Mouse (Mus musculus): ENCODE data around the gene Camk1d. TPM values are rescaled to one million over a fixed set of nuclear protein-coding genes. Genes with fewer than 3 reads are reported as not detected.
"Not testable (repeated sequence)": the region's sequence is repeated elsewhere in the genome, so short reads cannot be mapped to it uniquely, and the experiment has no call there.

Camk1d gene
- polyA plus RNA-seq, 2 experiments, result 0.63 to 0.83 TPM

DNA sequence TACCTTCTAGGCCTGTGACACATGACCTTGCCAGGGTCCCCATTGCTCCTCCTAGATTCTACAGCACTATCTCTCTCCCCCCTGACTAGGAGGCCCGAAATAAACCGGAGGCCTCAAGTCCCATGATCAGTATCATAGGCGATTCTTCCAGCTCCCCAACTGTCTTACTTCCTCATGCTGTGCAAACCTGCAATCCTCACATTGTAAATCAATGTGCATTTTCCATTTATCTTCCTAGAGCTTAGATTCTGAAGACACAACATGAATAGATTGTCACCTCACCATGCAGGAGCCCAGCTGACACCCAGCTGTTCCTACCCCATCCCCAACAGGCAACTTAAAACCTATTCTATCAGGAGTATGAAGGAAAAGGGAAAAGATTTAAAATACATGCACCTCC, 108.5 kb downstream of the Camk1d start:
- no peaks in the 10 kb centered on the region for H3K27me3 ChIP-seq (ENCODE audit: control insufficient read depth, insufficient read depth, low read length)
- no peak overlapping the region for H3K4me2 ChIP-seq (ENCODE audit: low read depth)
- DNase-seq (ENCODE audit: low read depth in 3 of 3, low spot score in 3 of 3), result no peak
- peaks cover 0 to 3% of the 10 kb centered on the region in 2 experiments; a peak in 1 of 4 replicates for H3K4me1 ChIP-seq (replicated peaks; ENCODE audit: control insufficient read depth in 2 of 2, insufficient read depth in 2 of 2, low read length in 1 of 2)
- H3K9me3 ChIP-seq (ENCODE audit: control insufficient read depth, low read length), result no peaks in the 10 kb centered on the region
- WGBS (ENCODE audit: insufficient replicate concordance), result 26% methylated on average over 3 of the region's 3 CpGs
- H3K36me3 ChIP-seq (replicated peaks; ENCODE audit: control insufficient read depth, insufficient read depth, low read depth), result no peaks in the 10 kb centered on the region
- no peak overlapping the region for H3K4me3 ChIP-seq (ENCODE audit: insufficient read depth in 1 of 2, low read depth in 2 of 2, low read length in 2 of 2)
- no peak overlapping the region for H3K27ac ChIP-seq
- TF ChIP-seq EP300 (IDR thresholded peaks at IDR 0.05; ENCODE audit: low read depth) (no peak), CTCF (IDR thresholded peaks at IDR 0.05; ENCODE audit: low read depth) (no peak)
- ATAC-seq (ENCODE audit: insufficient read depth), result no peak
- H3K9ac ChIP-seq (replicated peaks), result no peak overlapping the region

DNA sequence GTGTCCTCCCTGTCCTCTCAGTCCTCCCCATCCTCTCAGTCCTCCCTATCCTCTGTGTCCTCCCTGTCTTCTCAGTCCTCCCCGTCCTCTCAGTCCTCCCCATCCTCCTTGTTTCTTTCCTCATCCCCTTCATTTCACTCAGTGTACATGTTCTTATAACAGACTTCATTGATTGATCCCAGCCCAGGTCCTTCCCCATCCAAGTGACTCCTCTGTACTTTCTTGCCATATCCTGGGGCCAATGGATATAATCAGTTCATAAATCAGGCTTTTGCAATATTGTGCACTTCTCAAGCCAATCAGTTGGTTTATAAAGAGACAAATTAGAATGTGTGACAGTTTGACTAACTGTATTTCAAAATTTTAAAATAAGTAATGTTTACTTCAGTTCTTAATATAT, 112.3 kb downstream of the Camk1d start:
- no peaks in the 10 kb centered on the region for H3K9me3 ChIP-seq (ENCODE audit: control insufficient read depth, low read length)
- H3K9ac ChIP-seq (replicated peaks), result no peak overlapping the region
- no peak overlapping the region for H3K4me3 ChIP-seq (ENCODE audit: insufficient read depth in 1 of 2, low read depth in 2 of 2, low read length in 2 of 2)
- DNase-seq (ENCODE audit: low read depth in 3 of 3, low spot score in 3 of 3), result no peak
- ATAC-seq (ENCODE audit: insufficient read depth), result no peak
- H3K27me3 ChIP-seq (ENCODE audit: control insufficient read depth, insufficient read depth, low read length), result no peaks in the 10 kb centered on the region
- TF ChIP-seq EP300 (IDR thresholded peaks at IDR 0.05; ENCODE audit: low read depth) (no peak), CTCF (IDR thresholded peaks at IDR 0.05; ENCODE audit: low read depth) (no peak)
- H3K27ac ChIP-seq, result no peak overlapping the region
- H3K4me2 ChIP-seq (ENCODE audit: low read depth), result no peak overlapping the region
- no peaks in the 10 kb centered on the region for H3K36me3 ChIP-seq (replicated peaks; ENCODE audit: control insufficient read depth, insufficient read depth, low read depth)
- H3K4me1 ChIP-seq (replicated peaks; ENCODE audit: control insufficient read depth in 2 of 2, insufficient read depth in 2 of 2, low read length in 1 of 2), result peaks cover 0 to 15% of the 10 kb centered on the region in 2 experiments; a peak in 2 of 4 replicates
- 68% methylated on average over 1 of the region's 1 CpGs for WGBS (ENCODE audit: insufficient replicate concordance)

DNA sequence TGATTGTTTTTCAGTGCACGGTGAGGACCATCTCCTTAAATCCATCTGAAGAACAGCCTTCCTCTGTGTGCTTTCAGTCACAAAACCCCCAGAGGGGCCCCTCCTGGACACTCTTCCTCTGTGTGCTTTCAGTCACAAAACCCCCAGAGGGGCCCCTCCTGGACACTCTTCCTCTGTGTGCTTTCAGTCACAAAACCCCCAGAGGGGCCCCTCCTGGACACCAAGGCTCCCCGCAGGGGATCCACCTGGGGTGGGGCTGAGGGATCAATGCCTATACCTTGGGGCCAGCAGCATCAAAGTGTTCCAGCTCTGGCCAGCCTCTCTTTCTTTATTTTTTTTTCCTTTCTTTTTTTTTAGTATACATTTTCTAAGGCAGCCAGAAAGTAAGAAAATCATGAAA, 113.1 kb downstream of the Camk1d start:
- not testable (repeated sequence) for H3K4me3 ChIP-seq (ENCODE audit: insufficient read depth in 1 of 2, low read depth in 2 of 2, low read length in 2 of 2); DNase-seq (ENCODE audit: low read depth in 3 of 3, low spot score in 3 of 3); H3K27ac ChIP-seq; H3K27me3 ChIP-seq (ENCODE audit: control insufficient read depth, insufficient read depth, low read length); H3K4me2 ChIP-seq (ENCODE audit: low read depth); H3K9ac ChIP-seq (replicated peaks); H3K36me3 ChIP-seq (replicated peaks; ENCODE audit: control insufficient read depth, insufficient read depth, low read depth); H3K9me3 ChIP-seq (ENCODE audit: control insufficient read depth, low read length)
- 0% methylated on average over 2 of the region's 2 CpGs for WGBS (ENCODE audit: insufficient replicate concordance)
- ATAC-seq (ENCODE audit: insufficient read depth), result peak; percentile 15; the same call in 1 of the 2 replicates
- peaks cover 0 to 15% of the 10 kb centered on the region in 2 experiments; a peak in 2 of 4 replicates for H3K4me1 ChIP-seq (replicated peaks; ENCODE audit: control insufficient read depth in 2 of 2, insufficient read depth in 2 of 2, low read length in 1 of 2)

DNA sequence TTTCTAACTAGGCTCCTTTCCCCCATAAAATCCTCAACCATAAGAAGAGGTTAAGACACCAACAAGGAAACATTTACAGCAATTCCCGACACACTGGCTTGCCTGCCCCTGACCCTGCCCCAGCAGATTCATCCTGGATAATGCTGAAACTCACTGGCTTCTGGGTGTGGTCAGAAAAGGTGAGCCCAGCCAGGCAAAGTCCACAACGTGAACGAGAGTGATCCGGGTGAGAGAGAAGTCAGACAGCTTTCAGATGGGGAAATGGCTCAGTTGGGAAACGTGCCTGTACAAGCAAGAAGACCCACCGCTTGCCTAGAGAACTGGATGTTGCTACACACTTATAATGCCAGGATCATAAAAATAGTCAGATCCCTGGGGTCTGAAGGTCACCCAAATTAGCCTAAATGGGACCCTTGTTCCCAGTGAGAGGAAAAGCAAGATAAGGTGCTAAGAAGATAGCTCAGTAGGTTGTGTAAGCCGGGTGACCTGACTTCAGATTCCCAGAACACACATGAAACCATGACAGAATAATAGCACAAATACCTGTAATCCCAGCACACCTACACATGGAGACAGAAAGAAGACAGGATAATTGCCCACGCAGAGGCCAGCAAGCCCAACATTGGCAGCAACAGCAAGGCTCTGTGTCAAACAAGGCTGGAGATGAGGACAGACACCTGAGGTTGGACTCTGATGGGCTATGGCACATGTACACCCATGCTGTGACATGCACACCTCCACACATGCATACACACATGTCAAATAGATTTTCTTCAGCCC, 113.9 kb downstream of the Camk1d start:
- peak in 1 of 3 experiments; percentile 11 for DNase-seq (ENCODE audit: low read depth in 3 of 3, low spot score in 3 of 3)
- Histone ChIP-seq H3K36me3 (replicated peaks; ENCODE audit: control insufficient read depth, insufficient read depth, low read depth) (no peaks in the 10 kb centered on the region), H3K27me3 (ENCODE audit: control insufficient read depth, insufficient read depth, low read length) (no peaks in the 10 kb centered on the region), H3K9ac (replicated peaks) (no peak overlapping the region), H3K9me3 (ENCODE audit: control insufficient read depth, low read length) (no peaks in the 10 kb centered on the region), H3K27ac (no peak overlapping the region), H3K4me3 (ENCODE audit: insufficient read depth in 1 of 2, low read depth in 2 of 2, low read length in 2 of 2) (no peak overlapping the region), H3K4me1 (replicated peaks; ENCODE audit: control insufficient read depth in 2 of 2, insufficient read depth in 2 of 2, low read length in 1 of 2) (peaks cover 0 to 15% of the 10 kb centered on the region in 2 experiments; a peak in 2 of 4 replicates), H3K4me2 (ENCODE audit: low read depth) (no peak overlapping the region)
- no peak for TF ChIP-seq EP300 (IDR thresholded peaks at IDR 0.05; ENCODE audit: low read depth)
- no peak for TF ChIP-seq CTCF (IDR thresholded peaks at IDR 0.05; ENCODE audit: low read depth)
- ATAC-seq (ENCODE audit: insufficient read depth), result no peak
- 32% methylated on average over 8 of the region's 8 CpGs for WGBS (ENCODE audit: insufficient replicate concordance)

DNA sequence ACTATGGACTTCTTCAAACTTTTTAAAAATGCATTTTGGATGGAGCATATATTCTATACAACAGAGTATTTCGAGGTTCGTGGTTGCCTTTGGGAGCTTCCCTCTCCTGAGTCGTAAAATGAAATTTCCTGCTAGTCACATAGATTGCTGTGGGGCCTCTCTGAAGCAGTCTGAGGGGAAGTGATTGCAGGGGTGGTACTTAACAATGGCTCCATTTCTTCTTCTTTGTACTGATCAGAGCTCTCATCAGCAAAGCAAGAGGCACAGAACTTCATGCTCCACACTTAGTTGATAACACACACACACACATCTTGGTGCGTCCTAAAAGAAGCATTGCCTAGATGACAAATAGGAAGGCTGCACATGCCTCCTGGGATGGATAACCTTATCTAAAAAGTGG, 114.6 kb downstream of the Camk1d start:
- 6% methylated on average over 4 of the region's 4 CpGs for WGBS (ENCODE audit: insufficient replicate concordance)
- no peak for ATAC-seq (ENCODE audit: insufficient read depth)
- no peak for DNase-seq (ENCODE audit: low read depth in 3 of 3, low spot score in 3 of 3)
- Histone ChIP-seq H3K9ac (replicated peaks) (no peak overlapping the region), H3K4me3 (ENCODE audit: insufficient read depth in 1 of 2, low read depth in 2 of 2, low read length in 2 of 2) (no peak overlapping the region), H3K4me2 (ENCODE audit: low read depth) (no peak overlapping the region), H3K4me1 (replicated peaks; ENCODE audit: control insufficient read depth in 2 of 2, insufficient read depth in 2 of 2, low read length in 1 of 2) (peaks cover 0 to 15% of the 10 kb centered on the region in 2 experiments; a peak in 2 of 4 replicates), H3K36me3 (replicated peaks; ENCODE audit: control insufficient read depth, insufficient read depth, low read depth) (no peaks in the 10 kb centered on the region), H3K9me3 (ENCODE audit: control insufficient read depth, low read length) (no peaks in the 10 kb centered on the region), H3K27me3 (ENCODE audit: control insufficient read depth, insufficient read depth, low read length) (no peaks in the 10 kb centered on the region), H3K27ac (no peak overlapping the region)
- no peak for TF ChIP-seq CTCF (IDR thresholded peaks at IDR 0.05; ENCODE audit: low read depth)
- no peak for TF ChIP-seq EP300 (IDR thresholded peaks at IDR 0.05; ENCODE audit: low read depth)

All from liver, embryonic 14.5 days (tissue).